Mouse (Mus musculus) gonadal fat pad, adult 2 months (tissue): ENCODE data around the gene Serp2. TPM values are rescaled to one million over a fixed set of nuclear protein-coding genes. Genes with fewer than 3 reads are reported as not detected.

Experiments
- DNase-seq: peaks from one replicate; pipeline ENCODE4 v3.0.0-alpha.2; 2012; ENCODE audit warnings: low read depth
- polyA plus RNA-seq: library from polyadenylated mRNA; depleted of rRNA; stranded (reverse); fragments of >200 nt; gene quantifications from 2 replicates; pipeline ENCODE4 v1.2.3, GENCODE M21; 2012; rRNA removed

Gene Serp2
- polyA plus RNA-seq, result 3.7 and 4.1 TPM in 2 replicates

DNA sequence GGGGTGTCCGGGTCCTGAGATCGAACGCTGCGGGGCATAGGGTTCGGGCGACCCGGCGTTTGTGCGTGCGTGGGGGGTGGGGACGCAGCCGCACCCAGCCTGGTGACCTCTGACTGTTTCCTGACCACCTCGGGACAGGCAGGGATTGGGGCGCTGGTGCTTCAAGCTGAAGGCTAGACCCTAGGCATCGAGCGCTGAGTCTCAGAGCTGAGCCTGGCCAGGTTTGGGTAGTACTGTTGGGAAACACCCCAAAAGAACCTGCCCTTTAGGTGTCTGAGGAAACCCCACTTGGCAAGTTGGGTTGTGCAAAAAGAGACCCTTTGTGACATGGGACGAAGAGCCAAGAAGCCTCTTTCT lies at the start of gene Serp2:
TSS of gene Serp2 (minus strand) at position 38 of the 357 bp plus-strand sequence.
- no peak for DNase-seq

- DNase-seq, result no peak
Measured at GRCm38 (mm10) chr14:76605931-76606534, 49.3 kb upstream of the Serp2 start.

- DNase-seq, result no peak
Measured at GRCm38 (mm10) chr14:76604012-76604411, 47.3 kb upstream of the Serp2 start.

DNA sequence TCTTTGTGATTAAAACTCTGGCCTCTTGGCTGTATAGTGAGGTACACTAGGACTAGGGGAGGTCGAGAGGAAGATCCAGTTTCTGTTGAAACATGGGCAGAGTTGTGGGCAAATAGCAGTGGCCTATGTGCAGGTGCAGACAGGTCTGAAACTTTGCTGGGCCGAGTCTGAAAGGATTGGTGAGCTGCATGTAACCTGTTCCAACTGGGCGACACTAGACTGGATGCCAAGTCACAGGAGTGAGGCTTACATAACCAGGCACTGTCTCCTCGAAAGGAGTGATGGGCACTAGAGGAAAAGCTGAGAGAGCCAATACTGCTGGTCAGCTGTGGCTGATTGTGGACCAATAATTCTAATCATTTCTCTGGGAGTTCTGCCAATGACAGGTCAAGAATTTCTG lies 45.0 kb upstream of the Serp2 start:
- DNase-seq, result no peak

- no peak for DNase-seq
Measured at GRCm38 (mm10) chr14:76600391-76600790, 43.7 kb upstream of the Serp2 start.

GRCm38 (mm10) chr14:76599706-76600105 lies 43.0 kb upstream of the Serp2 start:
- no peak for DNase-seq

DNA sequence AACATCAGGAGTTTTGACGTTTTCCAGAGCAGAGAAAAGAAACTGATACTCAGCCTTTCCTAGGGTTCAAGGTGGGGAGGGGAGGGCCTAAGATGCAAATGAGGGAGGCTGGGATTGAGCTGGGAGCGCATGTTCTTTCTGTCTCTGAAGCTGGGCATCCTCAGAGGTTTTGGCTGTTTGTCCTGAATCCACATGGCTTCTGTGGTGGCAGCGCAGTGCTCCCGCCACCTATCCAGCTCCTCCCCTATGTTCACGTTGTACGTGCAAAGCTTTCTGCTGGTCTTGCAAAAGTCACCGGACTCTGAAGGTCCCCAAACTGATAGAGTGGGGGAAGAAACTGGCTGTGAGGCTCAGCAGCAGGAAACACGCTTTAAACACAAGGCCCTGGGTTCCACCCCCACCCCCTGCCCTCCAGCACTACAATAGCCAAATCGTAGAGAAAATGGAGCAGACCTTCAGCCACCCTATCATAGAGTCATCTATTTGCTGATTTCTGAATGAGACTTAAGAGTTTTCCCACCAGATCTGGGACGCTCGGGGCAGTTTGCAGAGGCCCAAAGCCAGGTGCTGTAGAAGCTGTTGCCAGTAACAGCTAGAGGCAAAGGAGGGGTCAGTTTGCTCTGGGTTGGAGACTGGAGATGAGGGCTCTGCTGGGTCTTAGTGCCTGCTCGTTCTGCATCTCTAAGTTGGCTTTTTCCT lies 42.0 kb upstream of the Serp2 start:
- no peak for DNase-seq

GRCm38 (mm10) chr14:76597751-76598150 lies 41.1 kb upstream of the Serp2 start:
- no peak for DNase-seq

DNA sequence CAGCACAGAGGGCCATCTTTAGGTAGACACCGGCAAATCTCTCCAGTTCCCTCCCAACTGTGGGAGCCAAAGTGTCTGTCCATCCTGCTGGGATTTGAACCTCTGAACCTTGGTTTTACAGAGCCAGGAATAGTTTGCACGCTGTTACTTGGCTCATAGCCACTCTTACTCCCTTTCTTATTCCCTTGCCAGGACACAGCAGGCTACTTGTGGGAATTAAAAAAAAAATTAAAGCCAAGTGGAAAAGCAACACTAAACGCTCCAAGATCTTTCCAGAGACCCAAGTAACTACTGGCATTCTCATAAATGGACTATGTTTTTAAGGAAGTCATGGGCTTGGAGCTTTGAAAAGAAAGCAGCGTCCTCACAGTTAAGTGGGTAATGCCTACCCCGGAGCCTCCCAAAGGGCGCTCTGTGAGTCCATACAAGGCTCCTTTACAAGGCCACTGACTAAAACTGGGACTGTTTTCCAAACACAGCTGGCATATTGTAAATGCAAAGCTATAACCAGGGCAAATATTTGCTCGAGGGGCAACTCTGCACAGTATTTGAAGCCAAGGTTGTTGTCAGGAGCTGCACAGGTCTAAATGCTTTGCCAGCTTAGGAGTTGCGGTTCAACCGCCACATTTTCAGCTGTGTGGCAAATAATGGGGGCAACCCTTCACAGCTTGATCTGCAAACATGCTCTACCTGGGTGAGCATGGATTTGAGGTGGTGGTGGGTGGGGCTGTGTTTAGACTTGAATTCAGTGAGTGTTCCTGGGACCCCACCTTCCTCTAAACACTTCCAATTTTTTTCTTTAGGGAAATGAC lies 38.6 kb upstream of the Serp2 start:
- no peak for DNase-seq

GRCm38 (mm10) chr14:76594351-76594885 lies 37.7 kb upstream of the Serp2 start:
- DNase-seq, result no peak

GRCm38 (mm10) chr14:76593630-76594193 lies 37.0 kb upstream of the Serp2 start:
- no peak for DNase-seq

- no peak for DNase-seq
Measured at GRCm38 (mm10) chr14:76592721-76593120, 36.0 kb upstream of the Serp2 start.

- no peak for DNase-seq
Measured at GRCm38 (mm10) chr14:76592090-76592489, 35.4 kb upstream of the Serp2 start.

- no peak for DNase-seq
Measured at GRCm38 (mm10) chr14:76590134-76590533, 33.4 kb upstream of the Serp2 start.

DNA sequence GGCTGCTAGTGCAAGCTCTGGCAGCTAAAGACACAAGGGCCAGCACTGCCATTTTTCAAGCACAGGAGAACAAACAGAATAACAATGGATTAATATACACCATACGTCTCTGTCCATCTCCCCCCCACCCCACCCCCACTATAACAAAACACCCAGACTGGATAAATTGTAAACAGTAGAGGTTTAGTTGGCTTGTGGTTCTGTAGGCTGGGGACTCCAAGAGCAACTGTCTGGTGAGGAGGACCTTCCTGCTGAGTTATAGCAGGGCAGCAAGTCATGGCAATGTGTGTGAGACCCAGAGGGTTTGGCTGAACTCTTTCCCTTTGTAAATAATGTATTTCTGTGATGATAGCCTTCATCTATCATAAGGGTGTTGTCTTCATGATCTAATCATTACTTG lies 33.0 kb upstream of the Serp2 start:
- no peak for DNase-seq

GRCm38 (mm10) chr14:76585831-76586405 lies 29.2 kb upstream of the Serp2 start:
- DNase-seq, result no peak

DNA sequence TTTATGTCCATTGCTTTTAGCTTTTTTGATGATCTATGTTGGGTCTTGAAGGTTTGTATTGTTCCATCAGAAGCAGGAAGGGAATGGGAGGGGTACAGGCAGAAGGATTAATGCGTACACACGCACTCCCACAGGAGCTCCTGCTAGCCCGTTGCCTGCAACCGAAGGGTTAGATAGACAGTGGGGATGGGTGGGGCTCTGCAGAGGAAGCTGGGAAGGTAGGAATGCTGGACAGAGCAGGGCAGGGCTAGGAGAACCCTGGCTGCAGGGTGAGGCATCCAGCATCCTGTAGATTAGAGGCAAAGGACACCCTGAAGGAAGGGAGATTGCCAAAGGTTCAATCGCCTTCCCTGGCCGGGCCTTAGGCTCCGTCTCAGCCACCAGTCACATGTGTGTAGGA lies 27.3 kb upstream of the Serp2 start:
- no peak for DNase-seq

DNA sequence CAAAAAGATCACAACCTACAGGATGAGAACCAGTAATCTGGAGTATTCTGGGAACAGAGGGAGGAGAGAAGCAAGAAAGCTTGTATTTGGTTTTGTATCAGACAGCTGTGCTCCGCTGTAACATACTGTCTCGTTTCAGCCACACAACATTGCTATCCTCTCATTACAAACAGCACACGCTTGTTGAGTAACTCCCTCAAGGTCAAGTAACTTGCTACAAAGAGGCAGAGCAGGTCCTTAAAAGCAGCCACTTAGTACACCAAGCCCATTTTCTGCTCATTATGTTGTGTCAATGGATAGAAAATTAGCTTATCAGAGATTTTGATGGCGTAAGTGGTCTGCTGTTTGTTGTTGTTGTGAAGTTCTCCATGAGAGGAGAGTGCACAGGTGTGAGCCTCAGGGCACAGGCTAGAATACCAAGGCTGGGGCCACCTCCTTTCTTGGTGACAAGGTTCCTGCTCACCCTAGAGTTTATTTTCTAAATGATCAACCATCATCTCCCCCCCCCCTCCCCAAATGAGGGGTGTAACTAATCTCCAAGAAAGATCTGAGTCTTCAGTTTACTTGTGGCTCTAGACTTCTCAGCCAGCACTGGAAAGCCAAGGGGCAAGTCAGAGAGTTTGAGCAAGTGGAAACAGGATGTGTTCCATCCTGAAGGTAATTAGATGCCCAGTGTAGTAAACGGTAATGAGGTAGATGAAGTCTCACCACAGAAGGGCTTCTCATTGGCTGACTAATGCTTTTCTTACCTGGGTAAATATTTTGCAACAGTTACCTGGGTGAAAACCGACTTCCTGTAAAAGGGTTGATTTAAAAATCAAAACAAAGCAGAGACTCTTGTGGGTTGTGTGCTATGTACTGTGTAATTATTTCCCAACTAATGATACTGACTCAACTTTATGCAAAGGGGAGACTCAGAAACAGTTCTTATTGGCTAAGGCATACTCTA lies 25.6 kb upstream of the Serp2 start:
- peak; percentile 75 for DNase-seq

DNA sequence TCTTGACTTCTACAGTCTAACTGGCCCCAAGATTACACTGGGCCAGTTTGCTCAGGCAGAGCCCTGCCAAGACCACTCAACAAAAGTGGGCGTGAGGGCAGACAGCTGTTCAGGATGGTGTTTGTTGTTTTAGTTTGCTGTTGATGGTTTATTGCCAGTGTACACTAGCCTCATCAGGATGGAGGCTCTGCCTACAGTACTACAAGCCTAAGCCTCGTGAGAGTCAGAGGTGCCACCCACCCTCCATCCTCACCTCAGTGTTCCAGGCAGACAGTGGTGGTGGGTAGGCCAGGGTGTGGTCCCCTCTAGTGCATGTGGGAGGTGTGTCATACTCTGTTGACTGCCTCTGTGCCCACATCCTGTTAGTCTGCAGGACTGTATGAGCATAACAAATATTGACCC lies 23.0 kb upstream of the Serp2 start:
- no peak for DNase-seq

- DNase-seq, result no peak
Measured at GRCm38 (mm10) chr14:76577840-76578239, 21.2 kb upstream of the Serp2 start.

DNA sequence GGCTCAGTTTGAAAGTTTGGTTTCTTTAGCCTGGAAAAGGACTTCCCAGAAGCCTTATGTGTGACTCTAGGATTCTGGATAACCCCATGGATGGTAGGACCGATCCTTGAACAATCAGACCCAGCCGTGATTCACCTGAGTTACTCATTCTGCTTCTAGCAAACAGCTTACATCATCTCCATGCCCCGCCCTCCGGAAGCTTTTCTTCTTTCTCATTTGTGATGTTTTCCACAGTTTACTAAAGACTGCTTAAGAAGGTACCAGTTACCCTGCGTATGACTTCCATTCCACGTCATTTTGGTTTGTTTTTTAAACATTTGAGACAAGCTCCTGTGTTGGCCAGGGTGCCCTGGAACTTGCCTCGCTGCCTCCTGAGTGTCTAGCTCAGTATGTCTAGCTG lies 13.6 kb upstream of the Serp2 start:
- DNase-seq, result no peak
